Mouse (Mus musculus) urinary bladder, postnatal 4 days (tissue): ENCODE measurements at regions not wholly inside any gene's neighbourhood (a gene's known extent, or its start where the extent isn't known, plus 50 kb on each side); places are given as distances from the start of the nearest gene placed in this dataset.

Experiments used
- DNase-seq, 2 experiments: peaks; one replicate each; pipeline ENCODE4 v3.0.0; 2021 to 2022; ENCODE audit warnings: low spot score in 2 of 2

GRCm38 (mm10) chr3:82781464-82781863, 94.8 kb downstream of the Rbm46 start:
- no peak for DNase-seq

GRCm38 (mm10) chr3:82770512-82771270, 105.6 kb downstream of the Rbm46 start:
- DNase-seq = no peak

GRCm38 (mm10) chr3:82767484-82767883, 108.8 kb downstream of the Rbm46 start:
- no peak for DNase-seq

GRCm38 (mm10) chr3:82759946-82760345, 116.3 kb downstream of the Rbm46 start:
- no peak for DNase-seq

GRCm38 (mm10) chr3:82758967-82759366, 117.3 kb downstream of the Rbm46 start:
- DNase-seq = no peak

- peak; percentile 19 to 68 for DNase-seq
These were observed 150.7 kb downstream of the Rbm46 start for GRCm38 (mm10) chr3:82725546-82725945.

GRCm38 (mm10) chr3:82707628-82708027, 159.7 kb upstream of the Npy2r start:
- DNase-seq = no peak

- DNase-seq = no peak
These were observed 144.2 kb upstream of the Npy2r start for GRCm38 (mm10) chr3:82692131-82692530.

- DNase-seq = no peak
These were observed 108.4 kb upstream of the Npy2r start for GRCm38 (mm10) chr3:82656159-82656874.

GRCm38 (mm10) chr3:82652346-82652745, 104.5 kb upstream of the Npy2r start:
- DNase-seq = no peak

GRCm38 (mm10) chr3:82640052-82640451, 92.2 kb upstream of the Npy2r start:
- DNase-seq = no peak

- DNase-seq = no peak
These were observed 88.8 kb upstream of the Npy2r start for GRCm38 (mm10) chr3:82636666-82637065.

GRCm38 (mm10) chr3:82620418-82621003, 72.6 kb upstream of the Npy2r start:
- no peak for DNase-seq

GRCm38 (mm10) chr3:82619371-82619770, 71.5 kb upstream of the Npy2r start:
- DNase-seq = no peak

- no peak for DNase-seq
These were observed 54.0 kb upstream of the Npy2r start for GRCm38 (mm10) chr3:82601880-82602279.

- no peak for DNase-seq
These were observed 50.8 kb upstream of the Npy2r start for GRCm38 (mm10) chr3:82598656-82599055.
